Comparison of ENCODE assay signal across 8 mouse cellular contexts in genomic region chr2:180966092-180966882, GRCm38 (mm10). TPM values are rescaled to one million over a fixed set of nuclear protein-coding genes. Genes with fewer than 3 reads are reported as not detected.
DNase-seq lines count a peak whose midpoint lies in the region; ATAC-seq and TF ChIP-seq lines count a peak whose summit lies in the region.

No protein-coding gene starts in this region.

- H3K9ac ChIP-seq in lung, embryonic 14.5 days, result peak overlapping the region; percentile 93
- peak overlapping the region; percentile 97 for H3K9ac ChIP-seq in forebrain, embryonic 13.5 days
- H3K9ac ChIP-seq in midbrain, embryonic 12.5 days (replicated peaks), result peak overlapping the region; percentile 97

- H3K4me2 ChIP-seq in lung, embryonic 14.5 days, result peak overlapping the region; percentile 75
- H3K4me2 ChIP-seq in forebrain, embryonic 13.5 days, result peak overlapping the region; percentile 99
- H3K4me2 ChIP-seq in midbrain, embryonic 12.5 days (replicated peaks), result peak overlapping the region; percentile 97

- peak; percentile 62 for TF ChIP-seq CTCF in lung, embryonic 14.5 days (IDR thresholded peaks at IDR 0.05; ENCODE audit: low read depth)
- no peak for TF ChIP-seq CTCF in bone marrow, adult 2 months (IDR thresholded peaks at IDR 0.05; ENCODE audit: control insufficient read depth, insufficient read depth, low read length)

- TF ChIP-seq POLR2A in bone marrow, adult 2 months (IDR thresholded peaks at IDR 0.05; ENCODE audit: borderline replicate concordance, control insufficient read depth, low read depth, low read length), result no peak

- no peaks in the 10 kb centered on the region for H3K9me3 ChIP-seq in lung, embryonic 14.5 days (ENCODE audit: low read depth, low read length)
- H3K9me3 ChIP-seq in forebrain, embryonic 13.5 days (replicated peaks), result no peaks in the 10 kb centered on the region
- no peaks in the 10 kb centered on the region for H3K9me3 ChIP-seq in midbrain, embryonic 12.5 days

- peak; percentile 70 for DNase-seq in lung, embryonic 14.5 days
- no peak for DNase-seq in lung, postnatal 25 days (ENCODE audit: low spot score)
- peak; percentile 40 for DNase-seq in kidney, postnatal 10 days
- no peak for DNase-seq in urinary bladder, postnatal 4 days (ENCODE audit: low spot score in 2 of 2)
- DNase-seq in frontal cortex, postnatal 25 days (ENCODE audit: low spot score in 2 of 2), result no peak

- no peaks in the 10 kb centered on the region for H3K4me1 ChIP-seq in lung, embryonic 14.5 days (ENCODE audit: insufficient read depth)
- H3K4me1 ChIP-seq in bone marrow, adult 2 months (ENCODE audit: control insufficient read depth, insufficient read depth, low read length), result no peaks in the 10 kb centered on the region; the same call in 1 of the 2 replicates
- peaks cover 29% of the 10 kb centered on the region for H3K4me1 ChIP-seq in forebrain, embryonic 13.5 days
- H3K4me1 ChIP-seq in midbrain, embryonic 12.5 days, result peaks cover 18% of the 10 kb centered on the region

- no peak for ATAC-seq in lung, embryonic 14.5 days (ENCODE audit: insufficient read depth)
- no peak for ATAC-seq in forebrain, embryonic 13.5 days
- no peak for ATAC-seq in midbrain, embryonic 12.5 days (ENCODE audit: low FRiP score, low read depth)

- peak overlapping the region; percentile 84 for H3K27ac ChIP-seq in lung, embryonic 14.5 days (ENCODE audit: low read depth)
- peak overlapping the region; percentile 93; the same call in 1 of the 2 replicates for H3K27ac ChIP-seq in bone marrow, adult 2 months (ENCODE audit: control insufficient read depth, insufficient read depth, low read depth, low read length, poor library complexity)
- peak overlapping the region; percentile 87 for H3K27ac ChIP-seq in forebrain, embryonic 13.5 days
- peak overlapping the region; percentile 90 for H3K27ac ChIP-seq in midbrain, embryonic 12.5 days (replicated peaks)

- peaks cover 23% of the 10 kb centered on the region for H3K36me3 ChIP-seq in lung, embryonic 14.5 days (ENCODE audit: insufficient read depth)
- H3K36me3 ChIP-seq in forebrain, embryonic 13.5 days (ENCODE audit: poor library complexity, severe bottlenecking), result peaks cover 21% of the 10 kb centered on the region
- peaks cover 12% of the 10 kb centered on the region for H3K36me3 ChIP-seq in midbrain, embryonic 12.5 days

- H3K27me3 ChIP-seq in lung, embryonic 14.5 days (ENCODE audit: insufficient read depth, low read length), result no peaks in the 10 kb centered on the region
- H3K27me3 ChIP-seq in forebrain, embryonic 13.5 days, result 0 out of 2 replicates have a peak, but pooled peaks cover 2% of the 10 kb centered on the region
- no peaks in the 10 kb centered on the region for H3K27me3 ChIP-seq in midbrain, embryonic 12.5 days

- 9% methylated on average over 14 of the region's 14 CpGs for WGBS in lung, embryonic 14.5 days
- 3% methylated on average over 14 of the region's 14 CpGs for WGBS in bone marrow, adult 2 months
- 15% methylated on average over 14 of the region's 14 CpGs for WGBS in forebrain, embryonic 13.5 days
- 19% methylated on average over 14 of the region's 14 CpGs for WGBS in midbrain, embryonic 12.5 days

- H3K4me3 ChIP-seq in lung, embryonic 14.5 days (ENCODE audit: low read depth, low read length), result peak overlapping the region; percentile 95
- H3K4me3 ChIP-seq in bone marrow, adult 2 months (replicated peaks; ENCODE audit: control insufficient read depth, low read depth, low read length), result peak overlapping the region; percentile 87
- H3K4me3 ChIP-seq in forebrain, embryonic 13.5 days, result peak overlapping the region; percentile 96
- H3K4me3 ChIP-seq in midbrain, embryonic 12.5 days, result peak overlapping the region; percentile 92

RNA-seq across cellular contexts. Expression of gene Arfgap1, which starts 0.7 kb away (rescaled TPM):
- 78.2 and 79.1 TPM in 2 replicates for polyA plus RNA-seq in lung, embryonic 14.5 days (2014; fragmentation: Nextera tagmentation; extraction: Ambion mirVana)
- 32.9 and 35.6 TPM in 2 replicates for polyA plus RNA-seq in bone marrow, adult 2 months (2011; ENCODE audit: insufficient read depth, insufficient read length, low replicate concordance, missing spikeins)
- 83.0 and 91.1 TPM in 2 replicates for polyA plus RNA-seq in forebrain, embryonic 13.5 days (2015; fragmentation: Nextera tagmentation; extraction: Ambion mirVana)
- polyA plus RNA-seq in midbrain, embryonic 12.5 days (2016; fragmentation: Nextera tagmentation; extraction: Ambion mirVana), result 86.3 and 97.4 TPM in 2 replicates

RNA-seq across cellular contexts. Expression of gene Nkain4, which starts 11.8 kb away (rescaled TPM):
- polyA plus RNA-seq in lung, embryonic 14.5 days (2014; fragmentation: Nextera tagmentation; extraction: Ambion mirVana), result 123 and 138 TPM in 2 replicates
- not detected in 2 replicates for polyA plus RNA-seq in bone marrow, adult 2 months (2011; ENCODE audit: insufficient read depth, insufficient read length, low replicate concordance, missing spikeins)
- 53.3 and 53.8 TPM in 2 replicates for polyA plus RNA-seq in forebrain, embryonic 13.5 days (2015; fragmentation: Nextera tagmentation; extraction: Ambion mirVana)
- 72.9 and 83.1 TPM in 2 replicates for polyA plus RNA-seq in midbrain, embryonic 12.5 days (2016; fragmentation: Nextera tagmentation; extraction: Ambion mirVana)

RNA-seq across cellular contexts. Expression of gene Col20a1, which starts 20.0 kb away (rescaled TPM):
- polyA plus RNA-seq in lung, embryonic 14.5 days (2014; fragmentation: Nextera tagmentation; extraction: Ambion mirVana), result 0.11 and 0.17 TPM in 2 replicates
- 0.52 and 2.6 TPM in 2 replicates for polyA plus RNA-seq in bone marrow, adult 2 months (2011; ENCODE audit: insufficient read depth, insufficient read length, low replicate concordance, missing spikeins)
- 0.21 and 0.28 TPM in 2 replicates for polyA plus RNA-seq in forebrain, embryonic 13.5 days (2015; fragmentation: Nextera tagmentation; extraction: Ambion mirVana)
- polyA plus RNA-seq in midbrain, embryonic 12.5 days (2016; fragmentation: Nextera tagmentation; extraction: Ambion mirVana), result 0.18 and 0.22 TPM in 2 replicates

RNA-seq across cellular contexts. Expression of gene Birc7, which starts 37.5 kb away (rescaled TPM):
- polyA plus RNA-seq in lung, embryonic 14.5 days (2014; fragmentation: Nextera tagmentation; extraction: Ambion mirVana), result 0.20 and 0.51 TPM in 2 replicates
- not detected in 2 replicates for polyA plus RNA-seq in bone marrow, adult 2 months (2011; ENCODE audit: insufficient read depth, insufficient read length, low replicate concordance, missing spikeins)
- polyA plus RNA-seq in forebrain, embryonic 13.5 days (2015; fragmentation: Nextera tagmentation; extraction: Ambion mirVana), result 0.14 and 0.25 TPM in 2 replicates
- 0.36 and 0.67 TPM in 2 replicates for polyA plus RNA-seq in midbrain, embryonic 12.5 days (2016; fragmentation: Nextera tagmentation; extraction: Ambion mirVana)

RNA-seq across cellular contexts. Expression of gene Ythdf1, which starts 45.5 kb away (rescaled TPM):
- 69.2 and 70.1 TPM in 2 replicates for polyA plus RNA-seq in lung, embryonic 14.5 days (2014; fragmentation: Nextera tagmentation; extraction: Ambion mirVana)
- polyA plus RNA-seq in bone marrow, adult 2 months (2011; ENCODE audit: insufficient read depth, insufficient read length, low replicate concordance, missing spikeins), result 17.7 and 26.6 TPM in 2 replicates
- polyA plus RNA-seq in forebrain, embryonic 13.5 days (2015; fragmentation: Nextera tagmentation; extraction: Ambion mirVana), result 25.3 and 33.1 TPM in 2 replicates
- 65.2 and 67.2 TPM in 2 replicates for polyA plus RNA-seq in midbrain, embryonic 12.5 days (2016; fragmentation: Nextera tagmentation; extraction: Ambion mirVana)

Comparison
In these comparisons a context has a peak if more than half of its experiments do, and no peak if none do; other contexts are left out.
1. DNase-seq: peak in lung, embryonic 14.5 days (single experiment) and kidney, postnatal 10 days (single experiment); none in lung, postnatal 25 days (single experiment), urinary bladder, postnatal 4 days (0 of 2) and frontal cortex, postnatal 25 days (0 of 2).
2. RNA of gene Nkain4, which starts 11.8 kb away (polyA plus RNA-seq): 123 to 138 TPM in lung, embryonic 14.5 days, 72.9 to 83.1 TPM in midbrain, embryonic 12.5 days and 53.3 to 53.8 TPM in forebrain, embryonic 13.5 days; not detected in bone marrow, adult 2 months; every median in the first group is over 10 times any median in the second.
3. Peak in every context shown above with its lines, with median percentiles within 50 percentile points of each other: H3K27ac ChIP-seq, H3K4me2 ChIP-seq, H3K4me3 ChIP-seq and H3K9ac ChIP-seq.